Mouse (Mus musculus) hindbrain, embryonic 11.5 days (tissue): ENCODE results near the gene Arl6. TPM values are rescaled to one million over a fixed set of nuclear protein-coding genes. Genes with fewer than 3 reads are reported as not detected.

Experiments
- ATAC-seq: fragments of 200-750 bp; cut with Nextera tagmentation; 2 replicates; pipeline ENCODE4 v1.8.0; 2017; ENCODE audit warnings: mild to moderate bottlenecking, moderate TSS enrichment, moderate library complexity; ENCODE audit not compliant: low FRiP score
- DNase-seq: peaks from one replicate; pipeline ENCODE4 v3.0.0-alpha.2; 2015; ENCODE audit warnings: low spot score
- H3K27ac ChIP-seq: fragments of 300-500 bp; sonication (generic); 2 replicates; pipeline ENCODE4 v1.5.1; 2014; ENCODE audit warnings: mild to moderate bottlenecking, low read depth, low read length
- H3K27me3 ChIP-seq: fragments of 300-500 bp; sonication (generic); 2 replicates; pipeline ENCODE4 v1.6.1; 2014; ENCODE audit warnings: mild to moderate bottlenecking, low read length, moderate library complexity, mixed read lengths; ENCODE audit not compliant: control insufficient read depth, insufficient read depth
- H3K36me3 ChIP-seq: fragments of 300-500 bp; sonication (generic); 2 replicates; pipeline ENCODE4 v1.6.1; 2014; ENCODE audit warnings: mild to moderate bottlenecking, low read length, moderate library complexity, mixed read lengths; ENCODE audit not compliant: control insufficient read depth, insufficient read depth
- H3K4me1 ChIP-seq: fragments of 300-500 bp; sonication (generic); replicated peaks from 2 replicates; pipeline ENCODE4 v1.6.1; 2014; ENCODE audit warnings: low read length, mixed read lengths; ENCODE audit not compliant: control insufficient read depth, insufficient read depth
- H3K4me2 ChIP-seq: fragments of 300-500 bp; sonication (generic); replicated peaks from 2 replicates; pipeline ENCODE4 v1.6.1; 2014; ENCODE audit warnings: mild to moderate bottlenecking, low read depth, low read length
- H3K4me3 ChIP-seq: fragments of 300-500 bp; sonication (generic); 2 replicates; pipeline ENCODE4 v1.5.1; 2014; ENCODE audit warnings: low read depth, low read length
- H3K9ac ChIP-seq: fragments of 300-500 bp; sonication (generic); 2 replicates; pipeline ENCODE4 v1.6.1; 2014; ENCODE audit warnings: low read depth, low read length
- H3K9me3 ChIP-seq: fragments of 300-500 bp; sonication (generic); 2 replicates; pipeline ENCODE4 v1.6.1; 2016; ENCODE audit warnings: low read length; ENCODE audit not compliant: control insufficient read depth
- WGBS: fragments of 180-500 bp; shearing (Covaris S2); extraction: QIAGEN DNeasy Blood & Tissue Kit; methylation state at CpG from one replicate; pipeline ENCODE4 v1.1.7; 2014; 5-methylcytosine and 5-hydroxymethylcytosine counted together
- polyA plus RNA-seq: library from polyadenylated mRNA; unstranded; fragments of >200 nt; fragmentation: Nextera tagmentation; extraction: Ambion mirVana; gene quantifications from 2 replicates; pipeline ENCODE4 v1.2.1, GENCODE M21; 2014

The Arl6 gene
- polyA plus RNA-seq, 1 experiment from 2014 or later = 60.6 TPM

DNA sequence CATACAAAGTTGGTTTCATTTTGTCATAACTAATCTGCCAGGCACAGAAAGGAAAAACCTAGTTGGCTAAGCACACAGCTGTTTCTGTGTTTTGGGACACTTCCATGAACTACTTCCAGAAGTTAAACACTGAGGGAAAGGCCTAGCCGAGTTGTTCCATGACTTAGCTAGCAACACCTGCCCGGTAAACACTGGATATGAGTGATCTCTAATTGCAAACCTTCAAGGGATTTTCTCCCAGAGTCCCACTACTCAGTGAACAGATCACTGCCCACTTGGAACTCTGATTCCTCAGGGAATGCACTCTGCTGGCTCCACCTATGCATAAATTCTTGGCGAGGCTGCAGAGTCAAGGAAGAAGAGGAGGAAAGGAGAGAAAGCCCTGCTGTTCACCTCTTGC, 44.5 kb downstream of the Arl6 start:
- DNase-seq (no peak), ATAC-seq (no peak)
- Histone ChIP-seq H3K4me1 (no peaks in the 10 kb centered on the region), H3K36me3 (no peaks in the 10 kb centered on the region), H3K27me3 (no peaks in the 10 kb centered on the region), H3K4me3 (no peak overlapping the region), H3K27ac (no peak overlapping the region), H3K4me2 (no peak overlapping the region), H3K9me3 (no peaks in the 10 kb centered on the region), H3K9ac (no peak overlapping the region)
- 90% methylated on average over 3 of the region's 3 CpGs for WGBS

DNA sequence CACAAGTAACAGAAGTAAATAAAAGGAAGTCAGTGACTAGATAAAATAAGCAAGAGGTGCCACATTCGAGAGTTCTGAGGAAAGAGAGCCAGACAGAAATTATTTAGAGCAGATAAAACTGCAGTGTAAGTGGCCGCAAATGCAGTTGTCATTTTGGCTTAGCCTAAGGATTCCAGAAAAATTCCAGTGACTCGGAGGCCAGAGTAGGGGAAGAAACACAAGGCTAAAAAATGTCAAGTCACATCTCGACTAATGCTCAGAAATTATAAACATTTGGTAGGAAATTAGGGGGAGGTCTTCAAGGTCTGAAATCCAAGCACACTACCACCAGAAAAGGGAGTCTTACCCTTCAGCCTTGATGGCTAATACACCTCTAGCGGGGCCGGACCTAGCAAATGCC, 48.4 kb downstream of the Arl6 start:
- Histone ChIP-seq H3K9me3 (no peaks in the 10 kb centered on the region), H3K4me2 (no peak overlapping the region), H3K27me3 (no peaks in the 10 kb centered on the region), H3K27ac (no peak overlapping the region), H3K4me1 (no peaks in the 10 kb centered on the region), H3K9ac (no peak overlapping the region), H3K4me3 (no peak overlapping the region), H3K36me3 (no peaks in the 10 kb centered on the region)
- WGBS = 81% methylated on average over 6 of the region's 6 CpGs
- no peak for ATAC-seq
- DNase-seq = no peak

DNA sequence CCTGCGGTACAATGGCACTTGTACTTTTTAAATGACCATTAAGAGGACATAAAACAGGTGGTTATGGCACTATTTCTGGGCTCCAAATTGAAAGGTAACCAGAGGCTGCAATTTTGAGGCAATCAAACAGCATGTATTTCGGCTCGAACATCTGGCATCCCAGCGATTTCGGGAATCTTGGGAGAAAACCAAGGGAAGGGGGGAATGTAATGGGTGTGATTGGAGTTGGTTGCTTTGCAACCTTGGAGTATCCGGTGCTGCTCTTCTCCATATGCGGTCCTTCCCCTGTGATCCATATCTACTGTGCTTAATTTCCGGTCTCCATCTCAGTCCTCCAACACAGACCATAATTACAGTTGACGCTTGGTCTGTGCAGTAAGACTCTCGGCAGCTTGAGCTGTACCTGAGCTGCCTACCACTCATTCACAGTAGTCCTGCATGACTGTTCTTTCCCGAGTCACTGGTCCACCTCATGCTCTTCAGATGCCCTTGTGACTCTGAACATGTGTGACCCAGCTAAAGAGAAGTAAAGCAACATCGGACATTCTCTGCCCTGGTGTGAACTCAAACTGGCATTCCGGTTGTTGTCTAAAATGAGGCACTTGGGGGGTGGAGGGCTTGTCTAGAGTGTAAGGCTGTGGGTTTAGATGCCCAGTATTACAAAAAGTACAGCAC, 50.7 kb downstream of the Arl6 start:
- WGBS = 97% methylated on average over 13 of the region's 13 CpGs
- H3K36me3 ChIP-seq = no peaks in the 10 kb centered on the region
- no peak overlapping the region for H3K4me3 ChIP-seq

DNA sequence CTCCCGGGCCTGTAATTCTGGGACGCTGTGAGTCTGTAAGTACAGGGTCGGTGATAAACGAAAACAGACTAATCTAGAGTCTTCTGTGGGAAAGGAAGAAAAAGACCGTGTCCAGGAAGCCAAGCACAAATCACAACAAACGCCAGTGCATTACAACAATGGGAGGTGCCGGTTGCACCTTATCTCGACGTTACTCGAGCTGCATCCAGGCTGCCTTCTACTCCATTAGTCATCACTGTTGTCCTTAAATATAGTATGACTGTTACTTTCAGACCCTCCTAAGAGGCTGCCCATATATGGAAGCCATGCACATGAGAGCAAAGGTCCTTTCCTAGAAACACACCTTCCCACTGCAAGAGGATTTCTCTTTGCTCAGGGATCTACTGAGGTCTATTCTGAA, 51.4 kb downstream of the Arl6 start:
- ATAC-seq (no peak), DNase-seq (no peak)
- H3K27me3 ChIP-seq = no peaks in the 10 kb centered on the region
- H3K36me3 ChIP-seq = no peaks in the 10 kb centered on the region
- H3K4me1 ChIP-seq = no peaks in the 10 kb centered on the region
- 93% methylated on average over 10 of the region's 10 CpGs for WGBS
- H3K4me2 ChIP-seq = no peak overlapping the region
- H3K9ac ChIP-seq = no peak overlapping the region
- H3K9me3 ChIP-seq = no peaks in the 10 kb centered on the region
- no peak overlapping the region for H3K27ac ChIP-seq
- H3K4me3 ChIP-seq = no peak overlapping the region

More for the DNA sequence above, 50.7 kb downstream of the Arl6 start:
- Histone ChIP-seq H3K27ac (no peak overlapping the region), H3K9ac (no peak overlapping the region), H3K4me1 (no peaks in the 10 kb centered on the region), H3K4me2 (no peak overlapping the region), H3K27me3 (no peaks in the 10 kb centered on the region), H3K9me3 (no peaks in the 10 kb centered on the region)
- no peak for ATAC-seq
- DNase-seq = no peak

DNA sequence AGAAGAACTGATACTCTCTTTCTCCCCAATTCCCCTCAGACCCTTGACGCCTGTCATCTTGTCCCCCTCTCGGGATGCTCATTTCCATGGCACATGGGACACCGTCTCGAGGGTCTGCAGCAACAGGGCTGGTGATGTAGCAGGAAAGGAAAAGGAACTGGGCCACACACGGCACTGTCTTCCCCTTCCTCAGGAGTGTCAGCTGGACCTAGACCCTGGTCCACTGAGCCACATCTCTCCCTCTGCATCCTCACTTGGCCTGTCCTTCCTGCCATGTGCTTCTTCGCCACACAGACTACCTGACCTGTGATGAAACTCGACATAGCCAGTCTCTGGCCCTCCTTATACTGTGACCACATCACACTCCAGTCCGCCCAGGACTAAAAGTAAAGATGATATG, 52.3 kb downstream of the Arl6 start:
- 84% methylated on average over 8 of the region's 8 CpGs for WGBS
- H3K4me2 ChIP-seq = no peak overlapping the region
- no peaks in the 10 kb centered on the region for H3K27me3 ChIP-seq
- H3K36me3 ChIP-seq = no peaks in the 10 kb centered on the region
- no peak overlapping the region for H3K27ac ChIP-seq
- H3K9me3 ChIP-seq = no peaks in the 10 kb centered on the region
- H3K4me1 ChIP-seq = no peaks in the 10 kb centered on the region
- no peak overlapping the region for H3K9ac ChIP-seq
- no peak overlapping the region for H3K4me3 ChIP-seq
- DNase-seq = no peak
- ATAC-seq = no peak

DNA sequence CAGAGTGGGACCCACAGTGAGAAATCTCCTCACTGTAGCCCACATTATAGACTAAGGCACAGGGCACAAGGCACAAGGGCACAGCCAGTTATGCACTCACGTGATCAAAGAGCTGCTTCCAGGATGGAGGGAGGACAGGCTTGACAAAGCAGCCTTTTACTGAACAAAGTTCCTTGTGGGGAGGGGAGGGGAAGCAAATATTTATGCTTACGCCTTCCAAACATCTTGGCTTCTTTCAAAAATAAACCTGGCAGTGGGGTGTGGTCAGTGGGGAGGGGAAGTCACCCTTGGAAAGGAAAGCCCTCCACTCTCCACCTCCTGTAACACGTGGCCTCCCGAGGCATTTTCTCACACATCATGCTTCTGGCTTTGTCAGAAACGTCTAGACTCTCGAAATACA, 52.9 kb downstream of the Arl6 start:
- no peaks in the 10 kb centered on the region for H3K27me3 ChIP-seq
- H3K9me3 ChIP-seq = no peaks in the 10 kb centered on the region
- no peaks in the 10 kb centered on the region for H3K4me1 ChIP-seq
- ATAC-seq (peak; percentile 49; the same call in 1 of the 2 replicates), DNase-seq (no peak)
- WGBS = 58% methylated on average over 6 of the region's 6 CpGs
- no peak overlapping the region for H3K4me2 ChIP-seq
- H3K27ac ChIP-seq = no peak overlapping the region
- no peak overlapping the region for H3K4me3 ChIP-seq
- no peaks in the 10 kb centered on the region for H3K36me3 ChIP-seq
- H3K9ac ChIP-seq = no peak overlapping the region

DNA sequence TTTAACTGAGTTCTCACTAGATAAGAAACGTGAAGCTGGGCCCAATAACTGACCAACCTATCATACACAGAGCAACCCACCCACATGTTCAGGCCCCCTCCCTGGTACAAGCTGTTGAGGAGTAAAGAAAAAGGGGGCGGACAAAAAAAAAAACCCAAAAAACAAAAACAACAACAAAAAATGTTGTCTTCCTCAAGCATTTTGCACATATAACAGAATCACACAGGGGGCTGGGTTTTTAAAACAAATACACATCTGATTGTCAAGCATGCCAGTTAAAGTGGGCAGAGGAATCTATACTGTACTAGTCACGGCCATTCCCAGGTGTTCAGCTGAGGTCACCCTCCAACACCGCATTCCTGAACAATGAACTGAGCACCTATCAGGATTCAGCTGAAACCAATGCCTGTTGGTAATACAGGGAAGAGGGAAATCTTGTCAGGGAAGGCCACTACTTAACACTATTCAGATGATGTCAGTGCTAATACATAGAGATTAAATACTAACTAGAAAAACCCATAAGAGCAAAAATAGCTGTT, 53.4 kb downstream of the Arl6 start:
- 0 out of 2 replicates have a peak, but pooled peaks have one; percentile 27 for ATAC-seq
- H3K9ac ChIP-seq = no peak overlapping the region
- no peak overlapping the region for H3K4me2 ChIP-seq
- no peaks in the 10 kb centered on the region for H3K4me1 ChIP-seq
- no peaks in the 10 kb centered on the region for H3K36me3 ChIP-seq
- H3K9me3 ChIP-seq = no peaks in the 10 kb centered on the region
- H3K27ac ChIP-seq = no peak overlapping the region
- H3K4me3 ChIP-seq = no peak overlapping the region
- H3K27me3 ChIP-seq = no peaks in the 10 kb centered on the region
- DNase-seq = no peak
- WGBS = 91% methylated on average over 4 of the region's 4 CpGs

DNA sequence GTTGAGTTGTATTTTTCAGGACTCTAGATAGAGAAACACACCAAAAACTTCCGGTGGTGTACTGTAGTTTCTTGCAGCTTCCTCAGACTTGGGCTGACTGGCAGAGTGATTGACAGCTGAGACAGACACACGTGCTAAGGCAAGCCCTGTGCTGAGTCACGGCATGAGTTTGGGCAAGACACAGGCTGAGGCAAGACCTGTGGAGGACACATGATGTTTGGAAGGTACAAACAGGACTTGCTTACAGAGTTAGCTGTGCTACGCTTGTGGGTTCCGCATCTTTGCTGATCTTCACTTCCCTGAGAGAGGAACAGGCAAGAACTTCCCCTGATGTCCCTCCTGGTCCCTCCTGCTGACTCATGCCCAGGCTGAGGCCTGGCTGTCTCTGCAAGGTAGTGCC, 55.7 kb downstream of the Arl6 start:
- ATAC-seq = no peak
- H3K27me3 ChIP-seq = no peaks in the 10 kb centered on the region
- no peak overlapping the region for H3K27ac ChIP-seq
- no peak overlapping the region for H3K4me3 ChIP-seq
- H3K9ac ChIP-seq = no peak overlapping the region
- no peaks in the 10 kb centered on the region for H3K9me3 ChIP-seq
- no peaks in the 10 kb centered on the region for H3K36me3 ChIP-seq
- no peak for DNase-seq
- no peak overlapping the region for H3K4me2 ChIP-seq
- H3K4me1 ChIP-seq = no peaks in the 10 kb centered on the region
- WGBS = 84% methylated on average over 5 of the region's 5 CpGs

DNA sequence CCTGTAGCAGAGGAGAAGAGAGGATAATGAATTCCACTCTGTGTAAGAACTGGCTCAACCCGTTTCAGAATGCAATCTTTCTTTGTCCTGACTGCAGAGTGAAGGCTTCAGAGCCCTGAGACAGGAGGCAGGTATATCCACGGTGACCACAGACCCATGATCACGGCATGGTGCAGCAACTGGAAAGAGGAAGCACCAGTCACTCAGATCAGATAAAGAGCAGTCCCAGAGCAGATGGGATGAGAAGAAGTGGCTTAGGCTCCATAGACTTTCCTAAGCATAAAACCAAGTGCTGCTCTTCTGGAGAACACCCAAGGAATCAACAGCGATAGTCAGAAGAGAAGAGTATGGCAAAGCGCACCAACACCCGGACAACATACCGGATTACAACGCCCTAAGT, 60.0 kb downstream of the Arl6 start:
- no peak overlapping the region for H3K4me3 ChIP-seq
- no peaks in the 10 kb centered on the region for H3K9me3 ChIP-seq
- H3K9ac ChIP-seq = no peak overlapping the region
- 94% methylated on average over 8 of the region's 8 CpGs for WGBS
- ATAC-seq (no peak), DNase-seq (no peak)
- H3K36me3 ChIP-seq = no peaks in the 10 kb centered on the region
- H3K27me3 ChIP-seq = no peaks in the 10 kb centered on the region
- H3K4me1 ChIP-seq = no peaks in the 10 kb centered on the region
- no peak overlapping the region for H3K4me2 ChIP-seq
- no peak overlapping the region for H3K27ac ChIP-seq
